Mouse (Mus musculus): ENCODE measurements around the gene Srpk2. TPM values are rescaled to one million over a fixed set of nuclear protein-coding genes. Genes with fewer than 3 reads are reported as not detected.
"Not testable (repeated sequence)": the region's sequence is repeated elsewhere in the genome, so short reads cannot be mapped to it uniquely, and the experiment has no call there.

Gene Srpk2
- polyA plus RNA-seq, 2 experiments from 2014 or later: 74.3 to 80.2 TPM

- no peak for ATAC-seq
These were observed 123.2 kb downstream of the Srpk2 start for GRCm38 (mm10) chr5:23561227-23561626.

GRCm38 (mm10) chr5:23560171-23560570 is 124.2 kb downstream of the Srpk2 start:
- ATAC-seq: no peak

- no peak for ATAC-seq
These were observed 128.2 kb downstream of the Srpk2 start for GRCm38 (mm10) chr5:23556007-23556770.

- ATAC-seq: not testable (repeated sequence)
These were observed 131.1 kb downstream of the Srpk2 start for GRCm38 (mm10) chr5:23553338-23553737.

- ATAC-seq: no peak
These were observed 132.7 kb downstream of the Srpk2 start for GRCm38 (mm10) chr5:23551687-23552086.

- ATAC-seq: no peak
These were observed 148.7 kb downstream of the Srpk2 start for GRCm38 (mm10) chr5:23535692-23536091.

GRCm38 (mm10) chr5:23531541-23532096 is 152.8 kb downstream of the Srpk2 start:
- no peak for ATAC-seq

- ATAC-seq: no peak
These were observed 153.3 kb downstream of the Srpk2 start for GRCm38 (mm10) chr5:23531100-23531499.

GRCm38 (mm10) chr5:23524621-23525020 is 159.8 kb downstream of the Srpk2 start:
- ATAC-seq: no peak

- ATAC-seq: no peak
These were observed 160.5 kb downstream of the Srpk2 start for GRCm38 (mm10) chr5:23523936-23524335.

- ATAC-seq: no peak
These were observed 162.8 kb downstream of the Srpk2 start for GRCm38 (mm10) chr5:23521645-23522044.

- ATAC-seq: no peak
These were observed 164.7 kb downstream of the Srpk2 start for GRCm38 (mm10) chr5:23519679-23520078.

GRCm38 (mm10) chr5:23518673-23519072 is 165.7 kb downstream of the Srpk2 start:
- ATAC-seq: no peak

- no peak for ATAC-seq
These were observed 166.6 kb downstream of the Srpk2 start for GRCm38 (mm10) chr5:23517839-23518238.

GRCm38 (mm10) chr5:23516962-23517361 is 167.5 kb downstream of the Srpk2 start:
- ATAC-seq: no peak

- no peak for ATAC-seq
These were observed 169.4 kb downstream of the Srpk2 start for GRCm38 (mm10) chr5:23515038-23515437.

- ATAC-seq: no peak
These were observed 170.9 kb downstream of the Srpk2 start for GRCm38 (mm10) chr5:23513468-23513867.

GRCm38 (mm10) chr5:23512556-23512955 is 171.9 kb downstream of the Srpk2 start:
- ATAC-seq: no peak

GRCm38 (mm10) chr5:23511456-23511855 is 173.0 kb downstream of the Srpk2 start:
- ATAC-seq: no peak

- no peak for ATAC-seq
These were observed 175.8 kb downstream of the Srpk2 start for GRCm38 (mm10) chr5:23508630-23509029.

GRCm38 (mm10) chr5:23507210-23507609 is 177.2 kb downstream of the Srpk2 start:
- no peak for ATAC-seq

GRCm38 (mm10) chr5:23505578-23505977 is 178.8 kb downstream of the Srpk2 start:
- no peak for ATAC-seq

GRCm38 (mm10) chr5:23502317-23502937 is 182.0 kb downstream of the Srpk2 start:
- ATAC-seq: no peak

All from activated CD4-positive, CD25-positive, alpha-beta regulatory T cell, adult 4 months (primary cell).